Mouse (Mus musculus): ENCODE measurements at regions not wholly inside any gene's neighbourhood (a gene's known extent, or its start where the extent isn't known, plus 50 kb on each side); places are given as distances from the start of the nearest gene placed in this dataset.

- TF ChIP-seq GATA1 (IDR thresholded peaks at IDR 0.05; ENCODE audit: borderline replicate concordance, low read length) (no peak), CTCF (IDR thresholded peaks at IDR 0.05; ENCODE audit: low read depth, low read length) (no peak), TAL1 (conservative IDR thresholded peaks at IDR 0.05; ENCODE audit: low read depth, low read length) (no peak), POLR2AphosphoS5 (IDR thresholded peaks at IDR 0.05; ENCODE audit: insufficient replicate concordance, low read depth, low read length) (no peak), GATA2 (IDR thresholded peaks at IDR 0.05; ENCODE audit: borderline replicate concordance, low read depth, low read length) (no peak)
Observed at GRCm38 (mm10) chr5:116956572-116956971, 159.3 kb downstream of the Suds3 start.

Measured in G1E (cell line).